Mouse (Mus musculus) lung, postnatal 36 days (tissue): Measurements from ENCODE around the gene Pou2f1.
"Not testable (repeated sequence)": the region's sequence is repeated elsewhere in the genome, so short reads cannot be mapped to it uniquely, and the experiment has no call there.

ENCODE experiments used
- DNase-seq: peaks from one replicate; pipeline ENCODE4 v3.0.0; 2022; ENCODE audit warnings: mixed read lengths

The Pou2f1 gene

GRCm38 (mm10) chr1:166001904-166002489 is 481 bp downstream of the Pou2f1 start:
- peak; percentile 45 for DNase-seq

GRCm38 (mm10) chr1:166001121-166001903 is 1.2 kb downstream of the Pou2f1 start:
- DNase-seq, result peak; percentile 61

GRCm38 (mm10) chr1:166000601-166001120 is 1.8 kb downstream of the Pou2f1 start:
- peak; percentile 37 for DNase-seq

- DNase-seq, result no peak
Observed at GRCm38 (mm10) chr1:165999709-166000108, 2.8 kb downstream of the Pou2f1 start.

- DNase-seq, result no peak
Observed at GRCm38 (mm10) chr1:165995661-165996055, 6.8 kb downstream of the Pou2f1 start.

- not testable (repeated sequence) for DNase-seq
Observed at GRCm38 (mm10) chr1:165995011-165995660, 7.3 kb downstream of the Pou2f1 start.

- no peak for DNase-seq
Observed at GRCm38 (mm10) chr1:165994279-165994678, 8.2 kb downstream of the Pou2f1 start.

GRCm38 (mm10) chr1:165993270-165994156 is 9.0 kb downstream of the Pou2f1 start:
- no peak for DNase-seq

DNA sequence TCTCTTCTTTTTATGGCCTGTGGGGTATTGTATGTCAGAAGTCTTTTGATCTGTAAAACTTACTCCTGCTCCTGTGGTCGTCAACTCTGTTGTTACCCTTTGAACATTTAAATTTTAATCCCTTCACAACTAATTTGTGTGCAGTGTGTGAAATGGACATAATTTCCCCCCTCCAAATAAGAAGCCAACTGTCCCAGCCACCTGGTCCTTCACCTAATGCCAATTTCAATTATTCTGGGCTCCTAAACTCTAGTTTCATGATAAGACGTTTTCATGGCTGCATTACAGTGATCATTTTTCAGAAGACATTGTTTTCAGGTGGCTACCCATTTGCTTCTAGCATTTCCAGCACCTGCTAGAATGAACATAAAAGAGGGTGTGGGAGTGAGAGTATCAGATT is 13.9 kb downstream of the Pou2f1 start:
- no peak for DNase-seq

DNA sequence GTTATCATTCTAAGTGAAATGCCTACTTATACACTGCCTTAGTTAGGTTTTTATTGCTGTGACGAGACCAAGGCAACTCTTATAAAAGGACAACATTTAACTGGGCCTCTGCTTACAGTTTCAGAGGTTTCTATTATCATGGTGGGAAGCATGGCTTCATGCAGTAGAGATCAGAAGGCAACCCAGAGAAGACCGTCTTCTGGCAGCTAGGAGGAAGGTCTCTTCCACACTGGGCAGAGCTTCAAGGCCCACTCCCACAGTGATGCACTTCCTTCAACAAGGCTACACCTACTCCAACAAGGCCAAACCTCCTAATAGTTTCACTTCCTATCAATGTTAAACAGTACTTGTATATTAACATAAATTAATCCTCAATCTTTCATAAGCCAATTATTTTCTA is 14.4 kb downstream of the Pou2f1 start:
- DNase-seq, result no peak

DNA sequence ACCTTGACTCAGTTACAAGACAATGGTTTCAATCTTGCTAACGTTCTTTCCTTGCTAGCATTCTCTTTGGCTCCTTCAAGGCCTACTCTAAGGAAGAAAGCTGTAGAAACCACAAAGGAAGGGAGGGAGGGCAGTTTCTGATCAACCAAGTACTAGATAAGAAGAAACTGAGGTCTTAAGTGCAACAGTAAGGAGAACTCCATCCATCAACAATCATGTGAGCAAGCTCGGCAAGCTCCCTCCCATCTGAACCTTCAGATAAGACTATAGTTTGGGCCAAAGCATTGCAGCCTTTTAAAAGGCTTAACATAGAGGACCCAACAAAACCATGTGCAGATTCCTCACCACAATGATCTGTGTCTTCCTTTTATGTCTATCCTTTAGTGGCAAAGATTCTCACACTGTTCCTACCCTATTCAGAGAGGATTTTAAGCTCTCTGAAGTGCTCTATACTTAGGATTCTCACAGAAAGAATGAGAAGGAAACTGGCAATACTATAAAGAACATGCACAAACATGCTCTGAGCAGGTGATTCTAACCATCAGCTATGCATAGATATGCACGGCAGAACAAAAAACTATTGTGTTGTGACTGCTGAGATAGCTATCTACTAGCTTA is 16.6 kb downstream of the Pou2f1 start:
- no peak for DNase-seq

- DNase-seq, result no peak
Observed at GRCm38 (mm10) chr1:165985186-165985585, 17.3 kb downstream of the Pou2f1 start.

- peak; percentile 14 for DNase-seq
Observed at GRCm38 (mm10) chr1:165976672-165977448, 25.6 kb downstream of the Pou2f1 start.

DNA sequence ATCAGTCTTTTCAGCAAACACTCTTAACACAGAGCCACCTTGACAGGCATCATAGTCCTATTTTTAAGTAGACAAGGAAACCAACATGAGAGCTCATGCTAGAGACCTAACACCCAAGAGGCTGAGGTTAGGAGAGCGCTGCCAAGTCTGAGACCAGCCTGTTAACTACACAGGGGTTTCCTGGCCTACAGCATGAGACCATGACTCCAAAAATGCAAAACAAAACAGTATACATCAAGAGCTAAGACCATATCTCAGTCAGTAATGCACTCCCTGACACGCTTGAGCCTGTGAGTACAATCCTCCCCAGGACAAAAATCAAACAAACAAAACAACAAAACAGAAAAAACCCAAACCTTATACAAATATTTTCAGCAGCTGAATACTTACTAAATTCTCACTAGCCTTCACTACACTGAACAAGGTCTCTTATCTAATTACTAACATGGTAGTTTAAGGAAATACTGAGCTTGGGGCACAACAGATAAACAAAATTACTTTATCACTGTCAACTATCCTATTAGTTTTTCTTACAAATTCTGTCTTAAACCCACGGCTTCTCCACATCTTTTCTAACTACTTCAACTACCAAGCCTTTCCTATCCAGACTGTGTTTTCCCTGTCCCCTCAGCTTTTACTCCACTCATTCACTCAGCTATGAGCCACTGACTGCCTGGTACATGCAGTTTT is 33.3 kb downstream of the Pou2f1 start:
- DNase-seq, result no peak

GRCm38 (mm10) chr1:165967027-165967654 is 35.3 kb downstream of the Pou2f1 start:
- DNase-seq, result peak; percentile 79

DNA sequence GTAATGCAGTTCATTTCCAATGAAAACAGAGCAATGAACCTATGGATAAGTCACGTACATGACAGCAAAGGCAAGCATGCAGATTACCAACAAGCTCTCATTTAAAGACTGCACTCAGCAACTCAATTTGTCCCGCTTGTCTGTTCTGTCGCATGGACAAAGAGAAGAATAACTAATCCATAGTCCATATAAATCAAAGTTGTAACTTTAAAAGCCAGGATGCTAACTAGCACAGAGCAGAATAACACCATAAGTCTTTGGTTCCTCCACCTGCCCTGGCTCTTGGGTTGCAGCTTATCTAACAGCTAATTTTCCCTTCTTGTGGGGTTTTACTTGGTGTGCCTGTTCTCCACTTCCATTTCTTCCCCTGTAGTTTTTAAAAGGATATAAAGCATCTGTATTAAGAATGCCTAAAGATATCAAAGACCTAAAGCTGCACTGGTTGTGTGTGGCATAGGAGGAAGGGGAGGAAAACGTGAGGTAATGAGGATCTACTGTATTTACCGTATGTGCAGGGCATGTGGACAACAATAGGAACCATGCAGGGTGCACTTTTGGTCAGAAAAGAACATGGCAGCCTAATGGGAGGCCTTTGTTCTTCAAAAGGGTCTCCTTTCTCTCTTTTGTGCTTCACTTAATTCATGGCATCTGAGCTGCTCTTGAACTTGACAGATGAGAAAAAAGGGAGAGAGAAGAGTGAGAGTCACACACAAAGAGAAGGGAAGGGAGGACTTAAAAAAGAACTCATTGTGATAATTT is 36.1 kb downstream of the Pou2f1 start:
- no peak for DNase-seq

GRCm38 (mm10) chr1:165961676-165962364 is 40.7 kb downstream of the Pou2f1 start:
- DNase-seq, result no peak

- no peak for DNase-seq
Observed at GRCm38 (mm10) chr1:165958159-165958558, 44.3 kb downstream of the Pou2f1 start.
